8 mouse cellular contexts compared by ENCODE assay signal in genomic region chr5:143314730-143315513, GRCm38 (mm10). TPM values are rescaled to one million over a fixed set of nuclear protein-coding genes. Genes with fewer than 3 reads are reported as not detected.
DNase-seq lines count a peak whose midpoint lies in the region; ATAC-seq and TF ChIP-seq lines count a peak whose summit lies in the region.

TSS of gene E130309D02Rik (minus strand) at chr5:143315360.

- no peaks in the 10 kb centered on the region for H3K9me3 ChIP-seq in heart, embryonic 10.5 days
- H3K9me3 ChIP-seq in kidney, embryonic 16.5 days (ENCODE audit: low read length), result no peaks in the 10 kb centered on the region

- H3K9ac ChIP-seq in kidney, embryonic 16.5 days (replicated peaks; ENCODE audit: low read length), result peak within 1 kb of the TSS; percentile 95
- peak within 1 kb of the TSS; percentile 99 for H3K9ac ChIP-seq in liver, adult 2 months (ENCODE audit: low read depth, low read length)

- H3K36me3 ChIP-seq in heart, embryonic 10.5 days, result peaks cover 76% of the 10 kb centered on the region
- H3K36me3 ChIP-seq in kidney, embryonic 16.5 days (ENCODE audit: insufficient read depth, low read length), result peaks cover 49% of the 10 kb centered on the region
- H3K36me3 ChIP-seq in liver, adult 2 months (ENCODE audit: control insufficient read depth, insufficient read depth, low read length), result peaks cover 9% of the 10 kb centered on the region; the same call in 1 of the 2 replicates
- H3K36me3 ChIP-seq in myocyte (ENCODE audit: control insufficient read depth, insufficient read depth), result peaks cover 13% of the 10 kb centered on the region
- H3K36me3 ChIP-seq in splenic B cell, adult 2 months (ENCODE audit: control insufficient read depth, insufficient read depth, low read length, poor library complexity, severe bottlenecking), result peaks cover 9% of the 10 kb centered on the region

- DNase-seq in A20 (ENCODE audit: low read depth, low spot score), result peak; percentile 95
- DNase-seq in heart, embryonic 10.5 days (ENCODE audit: low spot score), result peak; percentile 86
- peak; percentile 51 for DNase-seq in liver, adult 2 months (ENCODE audit: extremely low read depth, low read depth, low spot score)
- DNase-seq in splenic B cell, adult 2 months (ENCODE audit: low read depth, low spot score), result peak; percentile 92

- H3K4me3 ChIP-seq in bone marrow macrophage, adult 2 months (ENCODE audit: insufficient read depth, low read length), result peak within 1 kb of the TSS; percentile 82
- peak within 1 kb of the TSS; percentile 92 for H3K4me3 ChIP-seq in embryonic fibroblast, embryonic 13.5 days (ENCODE audit: insufficient read depth, low read length)
- H3K4me3 ChIP-seq in heart, embryonic 10.5 days, result peak within 1 kb of the TSS; percentile 91
- H3K4me3 ChIP-seq in kidney, embryonic 16.5 days (ENCODE audit: low read length), result peak within 1 kb of the TSS; percentile 89
- peak within 1 kb of the TSS; percentile 84 for H3K4me3 ChIP-seq in liver, adult 2 months (ENCODE audit: insufficient read depth, low read depth, low read length)
- peak within 1 kb of the TSS; percentile 43 for H3K4me3 ChIP-seq in myocyte

- H3K4me1 ChIP-seq in bone marrow macrophage, adult 2 months (ENCODE audit: control insufficient read depth, insufficient read depth, low read length), result peaks cover 11% of the 10 kb centered on the region
- no peaks in the 10 kb centered on the region for H3K4me1 ChIP-seq in embryonic fibroblast, embryonic 13.5 days (ENCODE audit: control insufficient read depth, insufficient read depth, low read length)
- H3K4me1 ChIP-seq in heart, embryonic 10.5 days, result peaks cover 17% of the 10 kb centered on the region
- peaks cover 16% of the 10 kb centered on the region for H3K4me1 ChIP-seq in kidney, embryonic 16.5 days (ENCODE audit: insufficient read depth, low read length)
- H3K4me1 ChIP-seq in liver, adult 2 months (ENCODE audit: control insufficient read depth, insufficient read depth, low read length), result peaks cover 22% of the 10 kb centered on the region

- H3K4me2 ChIP-seq in kidney, embryonic 16.5 days (replicated peaks; ENCODE audit: low read depth, low read length), result peak within 1 kb of the TSS; percentile 77
- peak within 1 kb of the TSS; percentile 82 for H3K4me2 ChIP-seq in myocyte (ENCODE audit: low read depth)

- WGBS in heart, embryonic 10.5 days, result under 1% methylated on average over 101 of the region's 101 CpGs
- WGBS in kidney, embryonic 16.5 days, result under 1% methylated on average over 101 of the region's 101 CpGs
- WGBS in liver, adult 2 months, result under 1% methylated on average over 94 of the region's 101 CpGs

- H3ac ChIP-seq in myocyte (ENCODE audit: control insufficient read depth, insufficient read length), result peak within 1 kb of the TSS; percentile 50

- no peaks in the 10 kb centered on the region for H3K27me3 ChIP-seq in heart, embryonic 10.5 days (ENCODE audit: insufficient read depth, poor library complexity, severe bottlenecking)
- no peaks in the 10 kb centered on the region for H3K27me3 ChIP-seq in kidney, embryonic 16.5 days (ENCODE audit: insufficient read depth, low read length)
- no peaks in the 10 kb centered on the region for H3K27me3 ChIP-seq in liver, adult 2 months (ENCODE audit: control insufficient read depth, insufficient read depth, low read length)
- H3K27me3 ChIP-seq in myocyte (ENCODE audit: control insufficient read depth, insufficient read depth, insufficient read length), result no peaks in the 10 kb centered on the region
- H3K27me3 ChIP-seq in splenic B cell, adult 2 months (ENCODE audit: control insufficient read depth, insufficient read depth, low read length, poor library complexity, severe bottlenecking), result no peaks in the 10 kb centered on the region

- TF ChIP-seq POLR2A in bone marrow macrophage, adult 2 months (IDR thresholded peaks at IDR 0.05; ENCODE audit: borderline replicate concordance, low read depth, low read length), result no peak
- TF ChIP-seq POLR2A in embryonic fibroblast, embryonic 13.5 days (IDR thresholded peaks at IDR 0.05; ENCODE audit: low read depth, low read length), result peak; percentile 64
- TF ChIP-seq POLR2A in liver, adult 2 months (IDR thresholded peaks at IDR 0.05; ENCODE audit: extremely low read depth, insufficient read depth, low read length), result peak; percentile 34; the same call in 1 of the 2 replicates
- TF ChIP-seq POLR2A in myocyte (IDR thresholded peaks at IDR 0.05; ENCODE audit: insufficient read length, low read depth), result peak; percentile 88

- peak; percentile 18 for TF ChIP-seq CTCF in bone marrow macrophage, adult 2 months (IDR thresholded peaks at IDR 0.05; ENCODE audit: low read depth, low read length)
- 0 out of 2 replicates have a peak, but pooled peaks have one; percentile 44 for TF ChIP-seq CTCF in embryonic fibroblast, embryonic 13.5 days (IDR thresholded peaks at IDR 0.05; ENCODE audit: borderline replicate concordance, insufficient read depth, low read length)
- peak; percentile 81 for TF ChIP-seq CTCF in liver, adult 2 months (IDR thresholded peaks at IDR 0.05; ENCODE audit: low read depth, low read length)

- peak within 1 kb of the TSS; percentile 65 for H3K27ac ChIP-seq in bone marrow macrophage, adult 2 months (ENCODE audit: insufficient read depth, low read depth, low read length)
- H3K27ac ChIP-seq in embryonic fibroblast, embryonic 13.5 days (ENCODE audit: insufficient read depth, low read length), result peak within 1 kb of the TSS; percentile 70
- H3K27ac ChIP-seq in heart, embryonic 10.5 days, result peak within 1 kb of the TSS; percentile 99
- H3K27ac ChIP-seq in kidney, embryonic 16.5 days (ENCODE audit: low read length), result peak within 1 kb of the TSS; percentile 90
- peak within 1 kb of the TSS; percentile 94 for H3K27ac ChIP-seq in liver, adult 2 months (replicated peaks; ENCODE audit: insufficient read depth, low read depth, low read length)

- peaks cover 8% of the 10 kb centered on the region; the same call in 1 of the 2 replicates for H3K79me2 ChIP-seq in liver, adult 2 months (ENCODE audit: control insufficient read depth, insufficient read depth, low read length)
- H3K79me2 ChIP-seq in myocyte (ENCODE audit: control insufficient read depth, insufficient read depth), result peaks cover 19% of the 10 kb centered on the region

- peak; percentile 86 for ATAC-seq in kidney, embryonic 16.5 days (ENCODE audit: low FRiP score, low TSS enrichment)

TF ChIP-seq in myocyte, 11 proteins besides CTCF, POLR2A, EP300 and RAD21:
- peak; percentile 75 for TF ChIP-seq POLR2AphosphoS2 (IDR thresholded peaks at IDR 0.05; ENCODE audit: insufficient read length, low read depth)
- TF ChIP-seq USF1 (IDR thresholded peaks at IDR 0.05; ENCODE audit: low read depth), result no peak

RNA-seq across cellular contexts. Expression of gene E130309D02Rik, which starts in this region (rescaled TPM):
- 11.2 and 14.3 TPM in 2 replicates for polyA plus RNA-seq in bone marrow macrophage, adult 2 months (2012; ENCODE audit: insufficient read depth, insufficient read length, missing spikeins)
- 13.5 and 15.0 TPM in 2 replicates for polyA plus RNA-seq in embryonic fibroblast, embryonic 13.5 days (2011; ENCODE audit: insufficient read length, low read depth, missing spikeins)
- 35.0 and 46.1 TPM in 2 replicates for polyA plus RNA-seq in heart, embryonic 10.5 days (2016; fragmentation: Nextera tagmentation; extraction: Ambion mirVana)
- polyA plus RNA-seq in kidney, embryonic 16.5 days (2015; fragmentation: Nextera tagmentation; extraction: Ambion mirVana), result 39.4 and 43.7 TPM in 2 replicates
- 4.3 and 6.8 TPM in 2 replicates for total RNA-seq in liver, adult 2 months (2014; rRNA removed)
- polyA plus RNA-seq in liver, adult 2 months (2012; rRNA removed), result 12.8 and 14.8 TPM in 2 replicates
- 25.7 TPM for polyA plus RNA-seq in myocyte (2012; fragmentation: generic; extraction: Trizol)

Comparison
In these comparisons a context has a peak if more than half of its experiments do, and no peak if none do; other contexts are left out.
1. Peak in every context shown above with its lines: DNase-seq, ATAC-seq, H3K4me3 ChIP-seq and H3K27ac ChIP-seq.
2. CTCF ChIP-seq: peak in every context shown above with its lines; median percentile 81 in liver, adult 2 months; 44 in embryonic fibroblast, embryonic 13.5 days; 18 in bone marrow macrophage, adult 2 months.